In the genomic region with DNA sequence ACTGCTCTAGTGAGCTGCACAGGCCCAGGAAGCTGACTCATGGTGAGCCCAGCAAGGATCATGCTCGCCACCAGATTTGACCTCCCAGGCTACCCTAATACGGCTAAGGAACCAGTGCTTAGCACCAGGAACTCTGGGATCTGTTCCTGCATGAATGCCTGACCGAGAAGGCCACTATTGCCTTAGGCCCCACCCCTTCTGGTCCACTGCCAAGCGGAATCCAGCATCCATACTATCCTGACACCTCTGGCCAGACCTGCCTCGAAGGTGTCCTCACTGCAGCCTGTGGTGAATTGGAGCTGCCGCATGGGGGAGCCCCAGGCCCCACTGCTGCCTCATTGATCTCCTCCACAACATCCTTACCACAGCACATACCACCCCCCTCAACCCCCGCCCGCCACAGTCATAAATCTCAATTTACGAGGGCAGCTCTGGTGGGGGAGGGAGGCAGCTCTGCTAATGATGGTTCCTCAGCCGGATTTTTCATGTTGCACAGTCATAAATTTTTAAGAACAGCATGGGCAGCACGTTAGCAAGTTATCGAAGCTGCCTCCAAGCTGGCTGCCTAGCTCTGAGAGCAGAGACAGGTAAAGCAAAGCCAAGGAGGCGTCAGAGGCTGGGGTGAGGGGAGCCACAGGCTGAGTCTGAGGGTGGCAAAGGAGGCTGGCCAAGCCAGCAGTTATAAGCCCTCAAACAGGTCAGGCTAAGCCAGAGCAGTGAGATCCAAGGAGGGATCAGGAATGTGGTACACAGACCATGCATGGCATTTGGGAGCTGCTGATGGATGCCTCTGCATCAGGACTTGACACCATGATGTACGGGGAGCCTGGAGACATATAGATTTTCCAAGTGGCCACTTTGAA, we compare ENCODE assay signal across 9 mouse cellular contexts. TPM values are rescaled to one million over a fixed set of nuclear protein-coding genes. Genes with fewer than 3 reads are reported as not detected.
DNase-seq lines count a peak whose midpoint lies in the region; ATAC-seq lines count a peak whose summit lies in the region.
"Had no signal": no experiment of that assay in that cellular context is flagged by ENCODE, and none has a peak within 500 bp of the region (broad histone marks: within the 10 kb centered on the region; RNA-seq: fewer than 3 reads in every experiment).

No protein-coding gene starts in this region.

- H3K9me3 ChIP-seq in hindbrain, embryonic 15.5 days: no peaks in the 10 kb centered on the region
- no peaks in the 10 kb centered on the region for H3K9me3 ChIP-seq in limb, embryonic 15.5 days
- H3K9me3 ChIP-seq: embryonic facial prominence, embryonic 13.5 days had no signal

- H3K4me3 ChIP-seq in hindbrain, embryonic 15.5 days: no peak overlapping the region
- H3K4me3 ChIP-seq in limb, embryonic 15.5 days: no peak overlapping the region
- H3K4me3 ChIP-seq: embryonic facial prominence, embryonic 13.5 days had no signal

- peak overlapping the region; percentile 25 for H3K27ac ChIP-seq in hindbrain, embryonic 15.5 days (replicated peaks)
- peak overlapping the region; percentile 76 for H3K27ac ChIP-seq in limb, embryonic 15.5 days
- H3K27ac ChIP-seq: embryonic facial prominence, embryonic 13.5 days had no signal

- no peak overlapping the region for H3K9ac ChIP-seq in hindbrain, embryonic 15.5 days
- H3K9ac ChIP-seq in limb, embryonic 15.5 days: no peak overlapping the region
- H3K9ac ChIP-seq: embryonic facial prominence, embryonic 13.5 days had no signal

- no peaks in the 10 kb centered on the region for H3K27me3 ChIP-seq in hindbrain, embryonic 15.5 days
- no peaks in the 10 kb centered on the region for H3K27me3 ChIP-seq in limb, embryonic 15.5 days
- H3K27me3 ChIP-seq: embryonic facial prominence, embryonic 13.5 days had no signal

- H3K4me2 ChIP-seq in hindbrain, embryonic 15.5 days: no peak overlapping the region
- no peak overlapping the region for H3K4me2 ChIP-seq in limb, embryonic 15.5 days
- H3K4me2 ChIP-seq: embryonic facial prominence, embryonic 13.5 days had no signal

- peak; percentile 83 for ATAC-seq in common myeloid progenitor, adult 5-6 weeks (replicated peaks; ENCODE audit: low read depth, poor library complexity, severe bottlenecking)
- ATAC-seq in hindbrain, embryonic 15.5 days (ENCODE audit: low FRiP score, low read depth): peak; percentile 67
- peak; percentile 50 for ATAC-seq in limb, embryonic 15.5 days (ENCODE audit: insufficient number of reproducible peaks, low FRiP score, low TSS enrichment, low read depth)
- no peak for ATAC-seq in monocyte, adult 5-6 weeks (replicated peaks; ENCODE audit: insufficient number of reproducible peaks, low FRiP score, low TSS enrichment, poor library complexity, severe bottlenecking)

- 57% methylated on average over 14 of the region's 14 CpGs for WGBS in hindbrain, embryonic 15.5 days
- WGBS in limb, embryonic 15.5 days: 13% methylated on average over 14 of the region's 14 CpGs

- H3K36me3 ChIP-seq in hindbrain, embryonic 15.5 days: peaks cover 3% of the 10 kb centered on the region; the same call in 1 of the 2 replicates
- H3K36me3 ChIP-seq in limb, embryonic 15.5 days: peaks cover 18% of the 10 kb centered on the region

- peaks cover 44% of the 10 kb centered on the region for H3K4me1 ChIP-seq in hindbrain, embryonic 15.5 days (replicated peaks)
- peaks cover 57% of the 10 kb centered on the region for H3K4me1 ChIP-seq in limb, embryonic 15.5 days

- peak; percentile 16 for DNase-seq in ovary, postnatal 14 days (ENCODE audit: low spot score)
- DNase-seq in ovary, postnatal 10 days (ENCODE audit: low spot score): no peak
- peak; percentile 59 for DNase-seq in thymus, postnatal 4 days
- no peak for DNase-seq in left cerebral cortex, adult 8-10 months (ENCODE audit: low spot score in 2 of 2)

RNA-seq across cellular contexts. Expression of gene Dmap1, which starts 23.3 kb away (rescaled TPM):
- total RNA-seq in common myeloid progenitor, adult 5-6 weeks (2017): 24.5 and 29.5 TPM in 2 replicates
- 76.5 and 76.8 TPM in 2 replicates for polyA plus RNA-seq in hindbrain, embryonic 15.5 days (2015; fragmentation: Nextera tagmentation; extraction: Ambion mirVana)
- polyA plus RNA-seq in limb, embryonic 15.5 days (2015; fragmentation: Nextera tagmentation; extraction: Ambion mirVana): 51.8 and 58.0 TPM in 2 replicates
- 18.1 to 30.9 TPM (median 23.9 TPM) in 3 replicates for total RNA-seq in monocyte, adult 5-6 weeks (2017)
- total RNA-seq in left cerebral cortex, adult 8-10 months (2022): 10 to 100 TPM; 39.4 to 44.3 (median 41.7) TPM

Comparison
In these comparisons a context has a peak if more than half of its experiments do, and no peak if none do; other contexts are left out.
1. DNase-seq: peak in ovary, postnatal 14 days (single experiment) and thymus, postnatal 4 days (single experiment); none in ovary, postnatal 10 days (single experiment) and left cerebral cortex, adult 8-10 months (0 of 2).